Mouse (Mus musculus) lung, adult 2 months (tissue): ENCODE measurements at regions not wholly inside any gene's neighbourhood (a gene's known extent, or its start where the extent isn't known, plus 50 kb on each side); places are given as distances from the start of the nearest gene placed in this dataset.

Source experiments
- CTCF ChIP-seq: fragments of 200-500 bp; IDR thresholded peaks from 2 replicates; pipeline ENCODE4 v1.5.1; 2011; ENCODE audit warnings: mild to moderate bottlenecking, low read length, control low read depth; ENCODE audit not compliant: insufficient read depth
- POLR2A ChIP-seq: fragments of 200-500 bp; IDR thresholded peaks from 2 replicates; pipeline ENCODE4 v1.6.1; 2011; ENCODE audit warnings: low read depth, mild to moderate bottlenecking, control low read depth, low read length, borderline replicate concordance; ENCODE audit errors: extremely low read depth

DNA sequence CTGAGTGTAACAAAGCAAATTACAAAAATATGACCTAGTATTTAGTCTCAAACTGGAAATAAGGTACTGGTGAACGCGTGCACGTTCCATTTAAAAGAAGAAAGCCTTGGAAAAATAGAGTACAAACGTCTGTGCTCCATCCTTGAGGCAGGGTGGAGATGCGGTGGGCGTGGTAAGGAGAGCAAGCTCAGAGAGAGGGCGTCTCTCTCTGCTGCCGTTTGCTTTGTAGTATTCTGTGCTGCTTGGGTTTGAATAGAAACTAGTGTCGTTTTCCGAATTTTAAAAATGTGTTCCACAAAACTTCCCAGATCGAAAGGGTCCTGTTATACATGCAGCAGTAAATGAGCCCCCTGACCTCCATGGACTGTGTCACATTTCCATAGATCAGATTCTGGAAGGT, 69.1 kb upstream of the Prr23a1 start:
- TF ChIP-seq CTCF (no peak), POLR2A (no peak)
